Mouse (Mus musculus): ENCODE data around the gene Gm38394. TPM values are rescaled to one million over a fixed set of nuclear protein-coding genes. Genes with fewer than 3 reads are reported as not detected.

Gene Gm38394
- polyA plus RNA-seq, 1 experiment from 2014 or later: 5.4 TPM

DNA sequence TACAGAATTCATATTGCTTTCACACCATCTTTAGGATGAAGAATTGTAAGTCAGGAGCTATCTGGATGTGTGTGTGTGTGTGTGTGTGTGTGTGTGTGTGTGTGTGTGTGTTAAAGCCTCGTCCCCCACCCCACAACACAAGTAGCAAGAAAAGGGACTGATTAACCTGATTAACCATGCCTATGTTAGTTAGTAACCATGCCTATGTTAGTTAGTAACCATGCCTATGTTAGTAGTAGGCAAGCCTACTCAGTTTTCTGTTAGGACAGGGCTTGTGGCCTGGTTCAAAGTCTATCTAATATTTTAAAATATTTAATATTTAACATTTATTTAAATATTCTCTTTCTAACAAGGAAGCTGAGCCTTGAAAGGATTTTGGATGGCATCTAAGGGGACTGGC lies 49.7 kb downstream of the Gm38394 start:
- no peaks in the 10 kb centered on the region for H3K27me3 ChIP-seq (ENCODE audit: control insufficient read depth, insufficient read depth, low read depth, low read length)

DNA sequence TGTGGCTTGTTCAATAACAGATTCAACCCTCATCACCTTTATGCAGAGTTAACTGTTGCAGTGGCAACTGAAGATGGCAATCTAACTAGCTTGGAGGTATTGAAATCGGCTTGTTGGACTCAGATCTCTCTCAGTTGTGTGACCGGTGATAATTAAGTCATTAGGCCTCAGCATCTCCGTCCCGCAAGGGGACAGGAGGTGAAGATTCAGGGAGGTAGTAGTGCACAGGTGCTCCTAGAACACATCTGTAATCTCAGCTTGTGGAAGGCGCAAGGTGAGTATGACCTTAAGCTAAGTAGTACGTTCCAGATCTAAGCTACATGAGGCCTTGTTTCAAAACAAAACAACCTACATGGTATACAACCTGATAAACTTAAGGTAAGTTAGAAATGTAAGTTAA lies 50.5 kb downstream of the Gm38394 start:
- no peak overlapping the region for H3K9ac ChIP-seq (ENCODE audit: low read length)
- no peaks in the 10 kb centered on the region for H3K27me3 ChIP-seq (ENCODE audit: control insufficient read depth, insufficient read depth, low read depth, low read length)
- peaks cover 24% of the 10 kb centered on the region for H3K36me3 ChIP-seq (ENCODE audit: control insufficient read depth, insufficient read depth, low read length)
- H3K4me2 ChIP-seq (ENCODE audit: low read depth, low read length): peak overlapping the region; percentile 11
- 50% methylated on average over 6 of the region's 6 CpGs for WGBS
- H3K27ac ChIP-seq (ENCODE audit: low read length): no peak overlapping the region
- H3K4me3 ChIP-seq (ENCODE audit: low read length): no peak overlapping the region
- ATAC-seq (ENCODE audit: low read depth): no peak
- H3K9me3 ChIP-seq (ENCODE audit: control insufficient read depth, low read length): no peaks in the 10 kb centered on the region
- H3K4me1 ChIP-seq (replicated peaks; ENCODE audit: control insufficient read depth, insufficient read depth, low read length): 0 out of 2 replicates have a peak, but pooled peaks cover 2% of the 10 kb centered on the region

More for the DNA sequence above, 49.7 kb downstream of the Gm38394 start:
- Histone ChIP-seq H3K4me3 (ENCODE audit: low read length) (no peak overlapping the region), H3K9me3 (ENCODE audit: control insufficient read depth, low read length) (no peaks in the 10 kb centered on the region), H3K27ac (ENCODE audit: low read length) (no peak overlapping the region), H3K4me1 (replicated peaks; ENCODE audit: control insufficient read depth, insufficient read depth, low read length) (0 out of 2 replicates have a peak, but pooled peaks cover 2% of the 10 kb centered on the region), H3K4me2 (ENCODE audit: low read depth, low read length) (no peak overlapping the region), H3K36me3 (ENCODE audit: control insufficient read depth, insufficient read depth, low read length) (peaks cover 19% of the 10 kb centered on the region), H3K9ac (ENCODE audit: low read length) (no peak overlapping the region)
- WGBS: 91% methylated on average over 1 of the region's 1 CpGs
- no peak for ATAC-seq (ENCODE audit: low read depth)

DNA sequence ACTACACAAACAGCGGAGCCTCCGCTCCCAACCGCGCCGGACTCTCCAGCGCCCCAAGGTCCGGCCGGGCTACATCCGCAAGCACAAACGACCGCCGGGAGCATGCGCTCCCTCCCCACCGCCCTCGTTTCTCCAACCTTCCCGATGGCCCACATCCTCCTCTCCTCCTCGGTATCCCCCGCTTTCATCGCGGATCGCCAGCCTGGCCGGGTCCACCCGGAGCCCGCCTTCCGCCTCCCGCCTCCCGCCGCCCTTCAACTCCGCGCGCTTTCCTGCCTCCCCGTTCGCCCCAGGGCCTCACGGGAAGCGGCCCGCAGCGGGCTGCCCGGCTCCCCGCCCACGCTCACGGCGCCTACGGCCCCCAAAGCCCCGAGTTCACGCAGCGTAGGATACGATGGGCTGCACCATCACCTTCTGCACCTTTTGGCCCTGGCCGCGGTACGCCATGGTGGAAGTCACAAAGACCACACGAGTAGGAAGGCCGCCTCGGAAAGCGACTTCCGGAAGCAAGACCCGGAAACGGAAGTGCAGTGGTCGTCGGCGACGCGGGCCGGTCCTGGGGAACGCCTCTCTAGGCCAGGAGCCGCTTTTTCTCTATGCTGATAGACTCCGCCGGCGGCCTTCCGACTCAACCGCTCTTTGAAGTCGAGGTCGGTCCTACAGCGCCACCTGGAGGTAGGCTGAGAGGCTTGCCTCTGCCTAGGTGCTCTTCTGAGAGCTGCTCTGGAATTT lies 51.2 kb downstream of the Gm38394 start, which contains the start of gene Snrpe:
Gene Snrpe, minus strand, starts transcription at position 521 of the 732 bp plus-strand sequence.
- Histone ChIP-seq H3K4me3 (ENCODE audit: low read length) (peak within 1 kb of the TSS; percentile 94), H3K4me1 (replicated peaks; ENCODE audit: control insufficient read depth, insufficient read depth, low read length) (0 out of 2 replicates have a peak, but pooled peaks cover 2% of the 10 kb centered on the region), H3K27me3 (ENCODE audit: control insufficient read depth, insufficient read depth, low read depth, low read length) (no peaks in the 10 kb centered on the region), H3K9ac (ENCODE audit: low read length) (peak within 1 kb of the TSS; percentile 98), H3K4me2 (ENCODE audit: low read depth, low read length) (peak within 1 kb of the TSS; percentile 71), H3K36me3 (ENCODE audit: control insufficient read depth, insufficient read depth, low read length) (peaks cover 30% of the 10 kb centered on the region), H3K27ac (ENCODE audit: low read length) (peak within 1 kb of the TSS; percentile 91), H3K9me3 (ENCODE audit: control insufficient read depth, low read length) (no peaks in the 10 kb centered on the region)
- WGBS: under 1% methylated on average over 73 of the region's 73 CpGs
- peak; percentile 99 for ATAC-seq (ENCODE audit: low read depth)

DNA sequence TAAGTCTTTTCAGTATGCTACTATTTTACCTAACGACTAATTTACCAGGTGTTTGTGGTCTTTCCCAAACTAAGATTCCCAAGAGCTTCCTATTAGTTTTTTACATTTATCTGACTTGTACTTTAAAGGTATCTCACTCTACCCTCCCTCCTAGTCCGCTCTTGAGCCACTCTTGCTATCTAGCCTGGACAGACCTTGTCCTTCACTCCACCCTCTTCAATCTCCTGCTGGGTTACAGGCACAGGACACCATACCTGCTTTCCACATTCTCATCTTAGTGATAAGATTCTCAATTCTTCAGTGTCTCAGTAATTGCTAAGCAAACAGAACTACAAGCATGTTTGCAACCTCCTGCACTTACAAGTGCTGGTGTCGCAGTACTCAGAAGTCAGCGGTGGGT lies 57.9 kb downstream of the Gm38394 start:
- H3K4me3 ChIP-seq (ENCODE audit: low read length): no peak overlapping the region
- no peaks in the 10 kb centered on the region for H3K4me1 ChIP-seq (replicated peaks; ENCODE audit: control insufficient read depth, insufficient read depth, low read length)
- no peak for ATAC-seq (ENCODE audit: low read depth)
- no peak overlapping the region for H3K27ac ChIP-seq (ENCODE audit: low read length)
- no peak overlapping the region for H3K9ac ChIP-seq (ENCODE audit: low read length)
- H3K27me3 ChIP-seq (ENCODE audit: control insufficient read depth, insufficient read depth, low read depth, low read length): no peaks in the 10 kb centered on the region
- H3K4me2 ChIP-seq (ENCODE audit: low read depth, low read length): no peak overlapping the region
- WGBS: 81% methylated on average over 4 of the region's 4 CpGs
- H3K9me3 ChIP-seq (ENCODE audit: control insufficient read depth, low read length): no peaks in the 10 kb centered on the region
- peaks cover 58% of the 10 kb centered on the region for H3K36me3 ChIP-seq (ENCODE audit: control insufficient read depth, insufficient read depth, low read length)

DNA sequence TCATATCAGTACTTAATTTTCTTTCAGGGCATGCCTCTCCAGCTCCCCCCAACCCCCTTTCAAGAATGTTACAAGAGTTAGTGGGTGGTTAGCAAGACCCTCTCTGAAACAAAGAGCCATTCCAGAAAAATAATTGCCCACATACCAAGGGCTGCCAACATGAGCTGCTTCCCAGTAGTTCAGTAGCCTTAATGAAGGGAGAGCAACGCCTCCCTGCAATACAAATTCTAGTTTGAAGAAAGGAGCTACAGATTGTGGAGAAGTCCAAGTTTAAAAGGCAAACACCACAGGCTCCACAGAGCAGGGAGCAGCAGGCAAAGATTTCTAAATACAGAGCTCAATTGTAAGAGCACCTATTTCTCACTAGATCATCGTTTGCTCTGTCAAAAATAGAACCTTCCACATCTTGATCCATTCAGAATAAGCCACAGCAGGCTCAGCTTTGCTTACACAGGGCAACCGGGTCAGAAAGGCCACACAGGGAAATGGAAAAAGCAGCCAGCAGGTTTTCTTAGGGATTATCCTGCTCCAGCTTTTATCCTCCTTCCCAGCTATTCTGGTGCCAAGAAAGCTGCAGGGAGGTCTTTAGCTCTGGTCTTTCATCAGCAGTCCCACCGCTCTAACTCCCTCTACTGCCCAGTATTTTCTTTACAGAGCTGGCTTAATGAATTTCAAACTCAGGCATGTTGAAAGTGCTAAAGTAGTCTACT lies 64.7 kb downstream of the Gm38394 start:
- Histone ChIP-seq H3K27me3 (ENCODE audit: control insufficient read depth, insufficient read depth, low read depth, low read length) (no peaks in the 10 kb centered on the region), H3K4me2 (ENCODE audit: low read depth, low read length) (no peak overlapping the region), H3K9ac (ENCODE audit: low read length) (no peak overlapping the region), H3K36me3 (ENCODE audit: control insufficient read depth, insufficient read depth, low read length) (no peaks in the 10 kb centered on the region), H3K9me3 (ENCODE audit: control insufficient read depth, low read length) (no peaks in the 10 kb centered on the region), H3K4me3 (ENCODE audit: low read length) (no peak overlapping the region), H3K4me1 (replicated peaks; ENCODE audit: control insufficient read depth, insufficient read depth, low read length) (no peaks in the 10 kb centered on the region), H3K27ac (ENCODE audit: low read length) (no peak overlapping the region)
- WGBS: 16% methylated on average over 4 of the region's 4 CpGs
- 0 out of 2 replicates have a peak, but pooled peaks have one; percentile 49 for ATAC-seq (ENCODE audit: low read depth)

DNA sequence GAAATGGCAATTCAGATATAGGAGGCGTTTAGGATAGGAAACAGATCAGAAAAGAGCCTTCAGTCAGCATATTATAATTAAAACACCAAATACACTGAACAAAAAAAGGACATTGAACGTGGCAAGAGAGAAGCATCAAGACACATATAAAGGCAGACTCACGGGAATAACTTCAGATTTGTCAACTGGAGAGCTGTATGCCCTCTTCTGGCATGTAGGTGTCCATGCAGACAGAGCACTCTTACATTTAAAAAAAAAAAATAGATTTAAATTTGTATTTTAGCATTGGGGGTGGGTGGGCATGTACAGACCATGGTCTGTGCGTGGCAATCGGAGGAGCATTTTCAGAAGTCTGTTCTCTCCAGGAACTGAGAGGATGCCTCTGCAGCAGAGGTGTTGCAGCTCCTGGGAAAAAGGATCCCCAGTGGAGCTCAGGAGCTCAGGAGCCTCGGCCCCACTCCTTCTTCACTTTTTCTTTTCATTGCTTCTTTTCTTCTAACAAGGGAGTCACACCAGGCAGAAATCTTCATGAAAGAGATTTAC lies 75.1 kb downstream of the Gm38394 start:
- Histone ChIP-seq H3K4me2 (ENCODE audit: low read depth, low read length) (no peak overlapping the region), H3K9me3 (ENCODE audit: control insufficient read depth, low read length) (no peaks in the 10 kb centered on the region), H3K27me3 (ENCODE audit: control insufficient read depth, insufficient read depth, low read depth, low read length) (no peaks in the 10 kb centered on the region), H3K36me3 (ENCODE audit: control insufficient read depth, insufficient read depth, low read length) (no peaks in the 10 kb centered on the region), H3K4me3 (ENCODE audit: low read length) (no peak overlapping the region), H3K4me1 (replicated peaks; ENCODE audit: control insufficient read depth, insufficient read depth, low read length) (no peaks in the 10 kb centered on the region), H3K27ac (ENCODE audit: low read length) (no peak overlapping the region), H3K9ac (ENCODE audit: low read length) (no peak overlapping the region)
- ATAC-seq (ENCODE audit: low read depth): no peak
- 67% methylated on average over 6 of the region's 6 CpGs for WGBS

DNA sequence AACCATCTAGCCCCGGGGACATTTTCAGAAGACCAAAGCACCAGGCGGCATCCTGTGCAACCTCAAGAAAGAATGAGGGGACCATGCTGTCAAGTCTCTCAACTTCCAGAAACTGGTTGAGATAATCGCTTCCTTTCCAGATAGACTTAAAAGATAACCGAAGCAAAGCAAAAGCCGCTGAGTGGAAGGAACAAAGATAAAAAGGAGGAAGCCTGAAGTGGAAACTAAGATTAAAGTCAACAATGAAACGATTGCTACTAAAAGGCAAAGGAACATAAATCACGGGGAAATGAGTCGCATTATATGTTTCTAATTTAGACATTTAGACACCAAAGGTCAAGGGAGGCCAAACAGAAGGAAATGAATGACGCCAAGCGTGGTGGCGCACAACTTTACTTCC lies 89.8 kb downstream of the Gm38394 start:
- no peaks in the 10 kb centered on the region for H3K27me3 ChIP-seq (ENCODE audit: control insufficient read depth, insufficient read depth, low read depth, low read length)
- peaks cover 3% of the 10 kb centered on the region for H3K9me3 ChIP-seq (ENCODE audit: control insufficient read depth, low read length)
- 46% methylated on average over 11 of the region's 11 CpGs for WGBS
- ATAC-seq (ENCODE audit: low read depth): no peak
- no peak overlapping the region for H3K27ac ChIP-seq (ENCODE audit: low read length)
- no peak overlapping the region for H3K9ac ChIP-seq (ENCODE audit: low read length)
- no peaks in the 10 kb centered on the region for H3K36me3 ChIP-seq (ENCODE audit: control insufficient read depth, insufficient read depth, low read length)
- no peak overlapping the region for H3K4me3 ChIP-seq (ENCODE audit: low read length)
- no peak overlapping the region for H3K4me2 ChIP-seq (ENCODE audit: low read depth, low read length)
- H3K4me1 ChIP-seq (replicated peaks; ENCODE audit: control insufficient read depth, insufficient read depth, low read length): no peaks in the 10 kb centered on the region
